Mouse (Mus musculus): ENCODE measurements around the gene Plp2.
"Not testable (repeated sequence)": the region's sequence is repeated elsewhere in the genome, so short reads cannot be mapped to it uniquely, and the experiment has no call there.

Gene Plp2

GRCm38 (mm10) chrX:7670921-7671623 lies at the start of gene Plp2:
TSS of gene Plp2 (minus strand) at chrX:7671390.
- no peak for DNase-seq (ENCODE audit: low spot score)

GRCm38 (mm10) chrX:7716058-7716457 lies 44.9 kb upstream of the Plp2 start:
- not testable (repeated sequence) for DNase-seq (ENCODE audit: low spot score)

- DNase-seq (ENCODE audit: low spot score), result peak; percentile 73
Measured at GRCm38 (mm10) chrX:7714135-7714899, 43.1 kb upstream of the Plp2 start, which contains the start of gene Wdr45. TSS of gene Wdr45 (plus strand) at chrX:7714333.

GRCm38 (mm10) chrX:7713764-7714134 lies 42.6 kb upstream of the Plp2 start:
- DNase-seq (ENCODE audit: low spot score), result not testable (repeated sequence)

- peak; percentile 38 for DNase-seq (ENCODE audit: low spot score)
Measured at GRCm38 (mm10) chrX:7696954-7697381, 25.8 kb upstream of the Plp2 start, which contains the start of gene Gpkow. TSS of gene Gpkow (plus strand) at chrX:7697131.

- DNase-seq (ENCODE audit: low spot score), result no peak
Measured at GRCm38 (mm10) chrX:7696520-7696919, 25.3 kb upstream of the Plp2 start.

GRCm38 (mm10) chrX:7692862-7693261 lies 21.7 kb upstream of the Plp2 start:
- DNase-seq (ENCODE audit: low spot score), result no peak

GRCm38 (mm10) chrX:7690486-7690885 lies 19.3 kb upstream of the Plp2 start:
- no peak for DNase-seq (ENCODE audit: low spot score)

- DNase-seq (ENCODE audit: low spot score), result no peak
Measured at GRCm38 (mm10) chrX:7688321-7688720, 17.1 kb upstream of the Plp2 start.

GRCm38 (mm10) chrX:7680864-7681263 lies 9.7 kb upstream of the Plp2 start, which contains the start of gene Magix:
TSS of gene Magix (minus strand) at chrX:7681251.
- DNase-seq (ENCODE audit: low spot score), result no peak

- DNase-seq (ENCODE audit: low spot score), result no peak
Measured at GRCm38 (mm10) chrX:7680057-7680412, 8.8 kb upstream of the Plp2 start.

- DNase-seq (ENCODE audit: low spot score), result peak; percentile 83
Measured at GRCm38 (mm10) chrX:7679405-7680056, 8.3 kb upstream of the Plp2 start.

- no peak for DNase-seq (ENCODE audit: low spot score)
Measured at GRCm38 (mm10) chrX:7678986-7679385, 7.8 kb upstream of the Plp2 start.

GRCm38 (mm10) chrX:7675001-7675380 lies 3.8 kb upstream of the Plp2 start:
- no peak for DNase-seq (ENCODE audit: low spot score)

GRCm38 (mm10) chrX:7674284-7675000 lies 3.3 kb upstream of the Plp2 start:
- no peak for DNase-seq (ENCODE audit: low spot score)

GRCm38 (mm10) chrX:7673578-7674281 lies 2.5 kb upstream of the Plp2 start:
- no peak for DNase-seq (ENCODE audit: low spot score)

GRCm38 (mm10) chrX:7672739-7673138 lies 1.5 kb upstream of the Plp2 start:
- no peak for DNase-seq (ENCODE audit: low spot score)

- DNase-seq (ENCODE audit: low spot score), result peak; percentile 55
Measured at GRCm38 (mm10) chrX:7670390-7670881, 754 bp downstream of the Plp2 start.

GRCm38 (mm10) chrX:7665739-7666502 lies 5.3 kb downstream of the Plp2 start:
- no peak for DNase-seq (ENCODE audit: low spot score)

- DNase-seq (ENCODE audit: low spot score), result no peak
Measured at GRCm38 (mm10) chrX:7664791-7665190, 6.4 kb downstream of the Plp2 start.

GRCm38 (mm10) chrX:7662936-7663335 lies 8.3 kb downstream of the Plp2 start:
- DNase-seq (ENCODE audit: low spot score), result no peak
